Mouse (Mus musculus): ENCODE results near the gene Cryzl2. TPM values are rescaled to one million over a fixed set of nuclear protein-coding genes. Genes with fewer than 3 reads are reported as not detected.
A peak's percentile ranks its signal among the peaks of the same experiment; 100 is the strongest.

Gene Cryzl2
- total RNA-seq, 2 experiments from 2014 or later: 4.7 to 9.2 TPM

- ATAC-seq (replicated peaks; ENCODE audit: low FRiP score, poor library complexity, severe bottlenecking): no peak
These were observed 61.0 kb downstream of the Cryzl2 start for GRCm38 (mm10) chr1:157519396-157519795.

GRCm38 (mm10) chr1:157522322-157522721 lies 63.9 kb downstream of the Cryzl2 start:
- ATAC-seq (replicated peaks; ENCODE audit: low FRiP score, poor library complexity, severe bottlenecking): no peak

DNA sequence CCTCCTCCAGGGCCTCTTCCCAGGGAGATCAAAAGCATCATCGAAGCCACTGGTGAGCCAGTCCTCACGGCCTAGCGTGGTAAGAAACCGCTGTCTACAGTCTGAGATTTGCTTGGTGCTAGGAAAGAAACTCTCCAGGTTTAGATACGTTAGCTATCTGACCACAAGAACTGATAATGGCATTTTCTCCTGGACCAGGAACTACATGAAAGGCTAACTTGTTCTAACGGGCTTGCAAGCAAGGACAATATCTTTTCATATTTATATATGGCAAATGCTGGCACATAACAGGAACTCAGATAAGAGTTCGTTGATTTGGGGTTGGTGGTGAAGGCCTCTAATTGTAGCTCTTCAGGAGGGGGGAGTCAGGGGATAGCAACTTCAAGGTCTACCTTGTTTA lies 66.4 kb downstream of the Cryzl2 start:
- ATAC-seq (replicated peaks; ENCODE audit: low FRiP score, poor library complexity, severe bottlenecking): no peak

DNA sequence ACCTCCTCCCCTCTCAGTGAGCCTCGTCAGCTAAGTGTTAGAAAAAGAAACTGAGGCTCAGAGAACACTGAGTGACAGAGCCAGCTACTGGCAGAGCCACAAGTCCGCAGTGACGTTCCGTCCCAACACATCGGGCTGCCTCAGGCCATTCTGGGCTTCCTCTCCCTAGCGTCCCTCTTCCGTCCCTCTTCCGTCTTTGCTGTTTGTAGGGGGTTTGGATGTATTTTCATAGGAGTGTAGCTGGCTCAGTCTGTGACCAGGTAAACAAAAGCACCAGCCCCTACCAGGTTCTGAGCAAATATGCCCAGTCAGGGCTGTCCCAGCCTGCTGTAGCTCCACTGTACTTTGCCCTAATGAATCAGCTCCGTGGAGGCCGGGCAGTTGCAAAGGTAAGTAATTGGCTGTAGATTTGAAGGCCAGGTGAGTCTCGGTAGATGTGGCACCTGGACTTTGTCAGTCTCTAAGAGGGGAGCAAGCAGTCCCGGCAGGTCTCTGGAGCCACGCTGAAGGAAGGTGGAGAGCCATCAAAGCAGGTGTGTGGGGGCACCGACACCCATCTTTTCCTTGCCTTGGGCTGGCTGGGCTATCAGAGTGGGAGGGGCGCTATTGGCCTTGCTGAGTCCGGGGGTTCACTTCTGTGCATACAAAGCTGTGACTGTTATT lies 67.4 kb downstream of the Cryzl2 start:
- ATAC-seq (replicated peaks; ENCODE audit: low FRiP score, poor library complexity, severe bottlenecking): no peak

- no peak for ATAC-seq (replicated peaks; ENCODE audit: low FRiP score, poor library complexity, severe bottlenecking)
These were observed 68.2 kb downstream of the Cryzl2 start for GRCm38 (mm10) chr1:157526625-157527024.

DNA sequence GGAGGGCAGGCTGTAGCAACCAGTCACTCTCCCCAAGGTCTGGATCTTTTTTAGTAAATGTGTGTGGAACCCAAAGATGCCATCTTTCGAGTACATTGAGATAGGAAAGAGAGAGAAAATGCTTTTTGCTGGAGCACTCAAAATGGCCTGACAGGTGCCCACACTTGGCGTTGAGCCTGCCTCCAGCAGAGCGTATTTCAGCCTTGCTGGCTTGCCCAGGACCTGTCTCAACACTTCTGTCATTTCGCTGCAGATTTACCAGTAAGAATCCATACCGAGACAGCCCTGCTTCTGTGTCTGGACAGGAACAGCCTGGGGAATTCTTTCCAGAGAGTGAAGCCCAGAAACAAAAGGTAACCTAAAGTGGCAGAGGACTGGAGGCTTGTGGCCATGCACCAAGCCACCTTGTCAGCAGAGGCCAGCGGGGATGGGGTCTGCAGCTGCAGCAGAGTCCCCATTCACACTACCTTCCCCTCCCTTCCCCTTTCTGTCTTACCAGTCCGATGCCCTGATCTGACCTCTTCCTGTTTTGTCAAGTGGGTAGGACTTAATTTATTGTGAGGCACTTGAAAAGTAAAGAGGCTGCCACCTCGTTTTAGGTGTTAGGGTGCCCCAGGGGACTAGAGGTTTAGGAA lies 74.6 kb downstream of the Cryzl2 start:
- ATAC-seq (replicated peaks; ENCODE audit: low FRiP score, poor library complexity, severe bottlenecking): no peak

DNA sequence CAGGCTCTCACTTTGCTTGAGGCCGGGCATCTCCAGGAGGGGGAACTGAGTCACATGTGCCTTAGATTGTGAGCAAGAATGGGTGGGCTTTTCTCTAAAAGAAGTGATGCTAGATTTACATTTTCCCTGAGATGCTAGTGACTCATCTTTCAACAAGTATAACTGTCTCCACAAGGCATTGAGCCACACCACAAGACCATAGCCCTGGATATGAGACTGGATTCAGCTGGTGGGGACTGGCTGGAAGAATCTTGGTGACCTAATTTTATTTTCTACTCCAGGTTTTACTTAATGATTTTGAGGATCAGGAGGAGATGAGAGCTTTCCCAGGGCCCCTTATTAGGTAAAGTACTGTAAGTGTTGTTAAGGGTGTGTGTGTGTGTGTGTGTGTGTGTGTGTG lies 77.2 kb downstream of the Cryzl2 start:
- ATAC-seq (replicated peaks; ENCODE audit: low FRiP score, poor library complexity, severe bottlenecking): no peak

DNA sequence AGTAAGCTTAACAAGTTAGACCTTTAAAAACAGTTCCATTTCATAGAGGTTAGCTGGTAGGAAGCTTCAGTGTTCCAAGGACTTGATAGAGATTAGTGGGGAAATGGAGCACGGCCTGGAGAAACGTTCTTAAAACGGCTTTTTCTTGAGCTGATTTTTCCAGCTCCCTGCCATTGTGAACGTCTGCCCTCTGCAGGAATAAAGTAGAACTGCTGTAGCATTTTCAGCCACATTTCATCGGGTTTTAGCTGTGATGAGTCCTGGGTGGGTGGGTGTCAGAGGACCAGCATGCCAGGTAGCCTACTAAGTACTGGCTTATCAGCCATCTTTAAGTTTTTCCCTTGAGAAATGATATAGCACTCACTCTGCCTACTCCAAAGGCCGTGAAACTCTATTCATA lies 78.1 kb downstream of the Cryzl2 start:
- ATAC-seq (replicated peaks; ENCODE audit: low FRiP score, poor library complexity, severe bottlenecking): no peak

DNA sequence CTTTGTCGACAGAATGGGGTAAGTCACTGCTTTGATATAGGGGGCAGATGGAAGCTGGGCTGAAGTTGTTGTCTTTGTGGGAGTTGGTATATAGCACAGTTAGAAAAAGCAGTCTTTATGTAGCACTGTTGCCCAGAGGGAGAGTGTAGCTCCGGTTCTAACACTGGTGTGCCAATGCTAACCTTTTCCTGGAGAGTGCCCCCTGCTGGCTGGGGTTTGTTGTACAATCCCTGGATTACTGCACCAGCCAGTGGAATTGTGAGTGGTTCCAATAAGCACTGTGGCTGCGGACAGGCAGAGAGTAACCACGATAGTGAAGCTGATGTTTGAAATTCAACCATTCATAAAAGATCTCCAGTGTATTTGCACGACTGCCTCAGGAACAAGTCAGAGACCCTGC lies 79.3 kb downstream of the Cryzl2 start:
- ATAC-seq (replicated peaks; ENCODE audit: low FRiP score, poor library complexity, severe bottlenecking): 0 out of 2 replicates have a peak, but pooled peaks have one; percentile 57

Other genes starting within 250 kb of the Cryzl2 start
- gene Rasal2, start 46.0 kb upstream of the Cryzl2 start, total RNA-seq (2015; ENCODE audit: low replicate concordance): 0.36 TPM in 1 of 2 replicates, not detected in the other
- 0.26 and 0.76 TPM in 2 replicates for gene Rasal2, start 46.0 kb upstream of the Cryzl2 start, total RNA-seq (2017; ENCODE audit: low replicate concordance)
- gene Sec16b, start 48.2 kb downstream of the Cryzl2 start, total RNA-seq (2015; ENCODE audit: low replicate concordance): not detected in 2 replicates
- 0.68 TPM in 1 of 2 replicates, not detected in the other for gene Sec16b, start 48.2 kb downstream of the Cryzl2 start, total RNA-seq (2017; ENCODE audit: low replicate concordance)